Mouse (Mus musculus) G1E (cell line): ENCODE data around the gene Supt5. TPM values are rescaled to one million over a fixed set of nuclear protein-coding genes. Genes with fewer than 3 reads are reported as not detected.

ENCODE experiments used
- ATAC-seq: 2 replicates; pipeline ENCODE4 v1.8.0; 2016; ENCODE audit warnings: mild to moderate bottlenecking; ENCODE audit not compliant: insufficient number of reproducible peaks, poor library complexity, low FRiP score, severe bottlenecking; ENCODE audit errors: extremely low read depth
- DNase-seq: peaks from one replicate; pipeline ENCODE4 v3.0.0; 2012; ENCODE audit warnings: low spot score
- H3K27me3 ChIP-seq: 2 replicates; pipeline ENCODE4 v1.6.1; 2012; ENCODE audit warnings: mild to moderate bottlenecking, low read length, inconsistent platforms; ENCODE audit not compliant: insufficient read depth
- H3K36me3 ChIP-seq: replicated peaks from 2 replicates; pipeline ENCODE3; 2012; ENCODE audit warnings: mild to moderate bottlenecking, inconsistent platforms
- H3K4me1 ChIP-seq: 2 replicates; pipeline ENCODE4 v1.6.1; 2012; ENCODE audit warnings: low read depth, low read length, inconsistent platforms, mixed read lengths; ENCODE audit not compliant: insufficient read depth
- H3K4me3 ChIP-seq: 2 replicates; pipeline ENCODE4 v1.5.1; 2012; ENCODE audit warnings: low read depth, mild to moderate bottlenecking, inconsistent platforms, low read length, moderate library complexity, mixed read lengths
- H3K9me3 ChIP-seq: replicated peaks from 2 replicates; pipeline ENCODE4 v1.6.1; 2012; ENCODE audit warnings: inconsistent platforms
- CTCF ChIP-seq: IDR thresholded peaks from 2 replicates; pipeline ENCODE4 v1.5.1; 2012; ENCODE audit warnings: low read depth, low read length, inconsistent platforms, mixed read lengths
- GATA1 ChIP-seq: IDR thresholded peaks from 2 replicates; pipeline ENCODE4 v1.6.1; 2012; ENCODE audit warnings: borderline replicate concordance, low read length, inconsistent platforms, mixed read lengths
- GATA2 ChIP-seq: IDR thresholded peaks from 2 replicates; pipeline ENCODE4 v1.6.1; 2012; ENCODE audit warnings: low read depth, low read length, inconsistent platforms, borderline replicate concordance
- POLR2AphosphoS5 ChIP-seq: IDR thresholded peaks from 2 replicates; pipeline ENCODE4 v1.6.1; 2012; ENCODE audit warnings: low read depth, low read length, inconsistent platforms; ENCODE audit not compliant: insufficient replicate concordance
- TAL1 ChIP-seq: conservative IDR thresholded peaks from 2 replicates; pipeline ENCODE4 v1.6.1; 2012; ENCODE audit warnings: low read depth, low read length, inconsistent platforms, mixed read lengths
- polyA plus RNA-seq: library from polyadenylated mRNA; stranded (reverse); fragments of >175 nt; gene quantifications from 2 replicates; pipeline ENCODE4 v1.2.3, GENCODE M21; 2012
- total RNA-seq, 2 experiments: library from RNA; stranded (forward) in 1 of 2; stranded (reverse) in 1 of 2; fragments of 200-1000 nt in 1 of 2; fragments of >200 nt in 1 of 2; fragmentation: Nextera tagmentation in 1 of 2; gene quantifications; 2 replicates each; pipeline ENCODE4 v1.2.3; 2014 to 2017

The Supt5 gene
- total and polyA plus RNA-seq, 3 experiments: 65.6 to 148 (median 80.5) TPM

DNA sequence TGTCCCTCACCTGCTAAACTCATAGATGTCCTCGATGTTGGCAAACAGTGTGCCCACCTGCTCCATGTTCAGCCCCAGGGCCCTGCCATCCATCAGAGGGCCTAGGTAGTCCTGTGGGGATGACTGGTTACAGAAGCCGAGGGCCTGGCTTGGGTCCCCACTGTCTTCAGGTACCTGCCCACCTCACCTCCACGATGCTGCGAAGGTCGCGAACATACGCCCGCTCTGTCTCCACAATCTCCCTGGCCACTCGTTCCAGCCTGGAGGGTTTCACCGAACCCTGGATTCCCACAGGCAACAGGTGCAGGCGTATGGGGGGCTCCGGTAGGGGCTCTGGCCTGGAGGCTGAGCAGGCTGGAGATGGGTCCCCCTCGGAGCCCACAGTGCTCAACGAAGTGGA, 31.5 kb upstream of the Supt5 start:
- Histone ChIP-seq H3K4me3 (no peak overlapping the region), H3K4me1 (peaks cover 43% of the 10 kb centered on the region), H3K27me3 (peaks cover 20% of the 10 kb centered on the region), H3K36me3 (peaks cover 22% of the 10 kb centered on the region), H3K9me3 (no peaks in the 10 kb centered on the region)
- DNase-seq: no peak
- TF ChIP-seq GATA2 (no peak), CTCF (no peak), POLR2AphosphoS5 (no peak), GATA1 (no peak), TAL1 (no peak)
- no peak for ATAC-seq

DNA sequence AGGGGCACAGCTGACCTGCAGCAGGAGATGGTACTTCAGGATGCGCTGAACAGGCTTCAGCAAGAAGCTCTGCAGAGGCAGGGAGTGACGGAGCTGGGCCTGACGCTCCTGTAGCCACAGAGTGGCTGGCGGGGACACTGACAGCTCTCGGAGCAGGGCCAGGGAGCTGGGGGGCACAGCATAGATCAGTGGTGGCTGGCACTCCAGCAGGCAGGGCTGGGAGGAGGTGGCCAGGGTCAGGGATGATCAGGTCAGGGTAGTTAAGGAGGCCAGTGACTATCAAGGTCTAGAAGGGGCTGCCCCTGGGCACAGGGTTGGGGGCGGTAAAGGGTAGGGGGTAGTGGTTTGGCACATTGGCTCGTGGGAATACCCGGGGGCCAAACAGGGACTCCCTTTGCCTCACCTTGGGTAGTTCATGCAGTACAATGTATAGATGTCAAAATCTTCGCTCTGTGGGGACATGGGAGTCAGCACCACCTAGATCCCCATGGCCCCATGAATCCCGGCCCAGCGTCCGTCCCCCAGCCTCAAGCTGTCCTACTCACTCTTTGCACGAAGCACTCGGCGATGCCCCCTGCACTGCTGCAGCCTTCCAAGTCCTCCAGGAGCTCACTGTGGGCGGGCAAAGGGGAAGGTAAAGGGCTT, 29.9 kb upstream of the Supt5 start:
- no peaks in the 10 kb centered on the region for H3K9me3 ChIP-seq
- no peak for ATAC-seq
- H3K4me1 ChIP-seq: peaks cover 28% of the 10 kb centered on the region
- H3K27me3 ChIP-seq: peaks cover 32% of the 10 kb centered on the region
- H3K4me3 ChIP-seq: no peak overlapping the region
- DNase-seq: no peak
- peaks cover 20% of the 10 kb centered on the region for H3K36me3 ChIP-seq
- TF ChIP-seq TAL1: no peak
- TF ChIP-seq POLR2AphosphoS5: no peak
- TF ChIP-seq GATA1: no peak
- TF ChIP-seq GATA2: no peak
- no peak for TF ChIP-seq CTCF

DNA sequence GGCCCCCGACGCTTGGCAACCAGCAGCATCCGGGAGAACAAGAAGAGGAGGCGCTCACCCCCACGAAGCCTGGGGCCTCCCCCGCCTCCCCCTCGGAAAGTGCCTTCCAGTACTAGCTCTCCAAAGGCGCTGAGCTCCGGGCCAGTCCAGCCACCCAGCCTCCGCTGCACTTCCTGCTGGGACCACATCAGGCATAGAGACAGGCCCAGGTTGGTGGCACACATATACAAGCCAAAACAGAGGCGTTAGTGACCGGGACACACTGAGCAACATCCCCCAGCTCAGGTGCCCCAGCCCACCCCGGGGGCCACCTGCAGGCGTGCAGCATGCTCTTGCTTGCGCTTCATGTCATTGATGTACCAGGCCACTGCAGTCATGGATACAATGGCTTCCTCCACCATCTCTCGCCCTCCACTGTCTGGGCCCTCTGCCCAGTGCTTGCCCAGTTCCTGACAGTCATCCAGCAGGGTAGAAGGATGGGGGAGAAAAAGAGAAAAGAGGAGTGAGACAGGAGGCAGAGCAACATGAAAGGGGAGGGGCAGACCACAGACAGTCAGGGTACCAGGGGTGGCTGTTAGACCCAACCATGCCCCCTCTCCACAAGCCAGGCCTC, 29.2 kb upstream of the Supt5 start:
- Histone ChIP-seq H3K4me1 (peaks cover 29% of the 10 kb centered on the region), H3K4me3 (no peak overlapping the region), H3K27me3 (peaks cover 33% of the 10 kb centered on the region), H3K9me3 (no peaks in the 10 kb centered on the region), H3K36me3 (peaks cover 20% of the 10 kb centered on the region)
- no peak for TF ChIP-seq TAL1
- no peak for ATAC-seq
- no peak for DNase-seq

DNA sequence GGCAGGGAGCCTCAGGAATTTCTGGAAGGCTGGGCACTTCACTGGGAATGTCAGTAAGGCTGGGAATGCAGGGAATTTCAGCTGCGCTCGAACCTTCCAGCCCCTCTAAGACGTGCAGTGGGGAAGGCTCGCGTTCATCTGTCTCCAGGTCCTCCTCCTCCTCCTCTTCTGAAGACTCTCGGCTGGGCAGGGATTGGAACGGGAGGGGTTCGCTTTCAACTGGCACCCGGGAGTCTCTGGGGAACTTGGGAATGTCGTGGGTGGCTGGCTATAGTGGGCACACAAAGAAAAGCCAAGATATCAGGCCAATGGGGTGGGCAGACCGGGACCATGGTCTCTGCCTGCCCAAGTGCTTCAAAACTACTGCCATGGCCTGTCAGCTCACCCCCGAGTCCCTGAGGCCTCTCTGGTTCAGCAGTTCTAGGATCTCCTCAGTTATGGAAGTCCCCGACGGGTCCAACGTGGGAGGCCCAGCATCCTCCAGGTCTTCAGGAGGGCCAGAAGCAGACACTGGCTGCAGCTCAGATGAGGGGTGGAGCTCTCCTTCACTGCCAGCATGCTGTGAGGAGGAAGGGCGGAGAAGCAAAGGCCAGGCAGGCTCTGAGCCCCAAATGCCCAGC, 24.0 kb upstream of the Supt5 start:
- Histone ChIP-seq H3K27me3 (peaks cover 57% of the 10 kb centered on the region), H3K9me3 (no peaks in the 10 kb centered on the region), H3K4me3 (no peak overlapping the region), H3K36me3 (peaks cover 8% of the 10 kb centered on the region), H3K4me1 (peaks cover 16% of the 10 kb centered on the region)
- no peak for TF ChIP-seq POLR2AphosphoS5
- no peak for TF ChIP-seq CTCF
- TF ChIP-seq GATA1: no peak
- TF ChIP-seq TAL1: no peak
- TF ChIP-seq GATA2: no peak
- ATAC-seq: no peak
- DNase-seq: no peak

DNA sequence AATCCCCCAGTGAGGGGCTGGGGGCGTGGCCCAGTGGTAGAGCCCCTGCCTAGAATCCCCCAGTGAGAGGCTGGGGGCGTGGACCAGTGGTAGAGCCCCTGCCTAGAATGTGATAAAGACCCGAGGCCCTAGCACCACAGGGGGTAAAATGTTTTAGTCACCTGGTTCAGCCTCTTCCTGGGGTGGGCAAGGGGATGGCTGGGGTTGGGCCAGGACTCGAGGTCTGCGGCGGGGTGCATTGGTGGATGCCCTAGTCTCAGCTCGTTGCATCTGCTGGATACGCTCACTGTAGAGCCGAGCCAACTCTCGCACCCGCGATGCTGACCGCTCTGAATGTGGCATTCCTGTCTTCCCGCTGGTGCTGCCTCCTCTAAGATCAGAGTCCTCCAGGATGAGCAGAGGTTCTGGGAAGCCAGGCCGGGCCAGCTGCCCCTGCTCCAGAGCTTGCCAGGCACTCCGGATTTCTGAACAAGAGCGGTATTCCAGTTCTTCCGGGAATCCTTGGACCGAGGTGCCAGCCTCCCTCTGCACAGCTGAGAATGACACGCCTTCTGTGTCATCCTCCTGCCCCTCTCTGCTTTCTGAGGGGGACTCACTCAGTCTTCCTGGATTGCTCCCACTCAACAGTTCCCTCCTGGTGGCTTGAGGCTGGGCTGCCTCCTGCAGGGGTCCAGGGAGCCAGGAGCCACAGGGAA, 23.2 kb upstream of the Supt5 start:
- H3K27me3 ChIP-seq: peaks cover 64% of the 10 kb centered on the region
- ATAC-seq (no peak), DNase-seq (no peak)
- no peaks in the 10 kb centered on the region for H3K9me3 ChIP-seq
- H3K4me1 ChIP-seq: peaks cover 23% of the 10 kb centered on the region
- TF ChIP-seq TAL1 (no peak), POLR2AphosphoS5 (no peak), GATA2 (no peak), GATA1 (no peak), CTCF (no peak)
- no peak overlapping the region for H3K4me3 ChIP-seq
- peaks cover 7% of the 10 kb centered on the region for H3K36me3 ChIP-seq

DNA sequence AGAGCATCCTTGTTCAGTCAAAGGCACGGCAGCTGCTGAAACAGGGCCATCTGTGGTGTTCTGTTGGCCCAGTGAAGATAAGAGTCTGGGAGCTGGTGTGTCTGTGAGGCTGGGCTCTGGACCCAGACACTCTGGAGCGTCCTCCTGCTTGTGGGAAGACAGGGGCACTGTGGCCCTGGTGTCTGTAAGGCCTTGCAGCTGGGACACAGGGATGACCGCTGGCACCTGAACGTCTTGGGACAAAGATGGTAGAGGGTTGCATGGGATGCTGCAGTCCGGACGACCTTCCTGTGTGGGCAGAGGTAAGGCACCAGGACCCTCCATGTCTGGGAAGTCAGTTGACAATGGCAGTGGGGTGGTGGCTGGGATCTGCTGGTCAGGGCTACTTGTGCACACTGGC, 21.7 kb upstream of the Supt5 start:
- no peak for DNase-seq
- peaks cover 26% of the 10 kb centered on the region for H3K4me1 ChIP-seq
- H3K9me3 ChIP-seq: no peaks in the 10 kb centered on the region
- ATAC-seq: no peak
- TF ChIP-seq GATA1: no peak
- no peak for TF ChIP-seq GATA2
- TF ChIP-seq TAL1: no peak
- TF ChIP-seq CTCF: no peak
- TF ChIP-seq POLR2AphosphoS5: no peak
- H3K4me3 ChIP-seq: no peak overlapping the region
- H3K27me3 ChIP-seq: peaks cover 60% of the 10 kb centered on the region
- peaks cover 10% of the 10 kb centered on the region for H3K36me3 ChIP-seq
